Mouse (Mus musculus) kidney, embryonic 16.5 days (tissue): Measurements from ENCODE around the gene 2310007B03Rik. TPM values are rescaled to one million over a fixed set of nuclear protein-coding genes. Genes with fewer than 3 reads are reported as not detected.

Experiments used
- ATAC-seq: fragments of 200-750 bp; cut with Nextera tagmentation; 2 replicates; pipeline ENCODE4 v1.8.0; 2017; ENCODE audit warnings: moderate TSS enrichment; ENCODE audit not compliant: low FRiP score, low TSS enrichment
- H3K27ac ChIP-seq: fragments of 300-500 bp; sonication (generic); 2 replicates; pipeline ENCODE4 v1.5.1; 2014; ENCODE audit warnings: low read length
- H3K27me3 ChIP-seq: fragments of 300-500 bp; sonication (generic); 2 replicates; pipeline ENCODE4 v1.6.1; 2014; ENCODE audit warnings: low read length, control low read depth, mixed read lengths; ENCODE audit not compliant: insufficient read depth
- H3K36me3 ChIP-seq: fragments of 300-500 bp; sonication (generic); 2 replicates; pipeline ENCODE4 v1.6.1; 2014; ENCODE audit warnings: low read length, control low read depth, mixed read lengths; ENCODE audit not compliant: insufficient read depth
- H3K4me1 ChIP-seq: fragments of 300-500 bp; sonication (generic); 2 replicates; pipeline ENCODE4 v1.6.1; 2014; ENCODE audit warnings: low read length, control low read depth, mixed read lengths; ENCODE audit not compliant: insufficient read depth
- H3K4me2 ChIP-seq: fragments of 300-500 bp; sonication (generic); replicated peaks from 2 replicates; pipeline ENCODE4 v1.6.1; 2014; ENCODE audit warnings: low read depth, low read length
- H3K4me3 ChIP-seq: fragments of 300-500 bp; sonication (generic); 2 replicates; pipeline ENCODE4 v1.5.1; 2014; ENCODE audit warnings: mild to moderate bottlenecking, low read length
- H3K9ac ChIP-seq: fragments of 300-500 bp; sonication (generic); replicated peaks from 2 replicates; pipeline ENCODE4 v1.6.1; 2014; ENCODE audit warnings: low read length
- H3K9me3 ChIP-seq: fragments of 300-500 bp; sonication (generic); 2 replicates; pipeline ENCODE4 v1.6.1; 2016; ENCODE audit warnings: low read length, control low read depth
- WGBS: fragments of 180-500 bp; shearing (Covaris S2); extraction: QIAGEN DNeasy Blood & Tissue Kit; methylation state at CpG from one replicate; pipeline ENCODE4 v1.1.7; 2014; 5-methylcytosine and 5-hydroxymethylcytosine counted together
- polyA plus RNA-seq: library from polyadenylated mRNA; unstranded; fragments of >200 nt; fragmentation: Nextera tagmentation; extraction: Ambion mirVana; gene quantifications from 2 replicates; pipeline ENCODE4 v1.2.1, GENCODE M21; 2015

Gene 2310007B03Rik
- polyA plus RNA-seq, 1 experiment from 2014 or later, result 2.2 TPM

- no peaks in the 10 kb centered on the region for H3K36me3 ChIP-seq
- H3K9me3 ChIP-seq, result no peaks in the 10 kb centered on the region
- H3K4me2 ChIP-seq, result no peak overlapping the region
- H3K4me1 ChIP-seq, result peaks cover 8% of the 10 kb centered on the region; the same call in 1 of the 2 replicates
- no peak overlapping the region for H3K4me3 ChIP-seq
- WGBS, result 78% methylated on average over 10 of the region's 10 CpGs
- no peak overlapping the region for H3K9ac ChIP-seq
- H3K27ac ChIP-seq, result no peak overlapping the region
- H3K27me3 ChIP-seq, result no peaks in the 10 kb centered on the region
- no peak for ATAC-seq
Observed at GRCm38 (mm10) chr1:93161921-93162320, 1.2 kb upstream of the 2310007B03Rik start.

GRCm38 (mm10) chr1:93161350-93161749 is 602 bp upstream of the 2310007B03Rik start:
- no peak overlapping the region for H3K9ac ChIP-seq
- H3K9me3 ChIP-seq, result no peaks in the 10 kb centered on the region
- H3K27ac ChIP-seq, result no peak overlapping the region
- H3K4me3 ChIP-seq, result no peak overlapping the region
- no peaks in the 10 kb centered on the region for H3K36me3 ChIP-seq
- H3K4me2 ChIP-seq, result no peak overlapping the region
- no peaks in the 10 kb centered on the region for H3K27me3 ChIP-seq
- WGBS, result 76% methylated on average over 8 of the region's 8 CpGs
- peaks cover 8% of the 10 kb centered on the region; the same call in 1 of the 2 replicates for H3K4me1 ChIP-seq
- no peak for ATAC-seq

- WGBS, result 80% methylated on average over 21 of the region's 21 CpGs
- Histone ChIP-seq H3K36me3 (no peaks in the 10 kb centered on the region), H3K9me3 (no peaks in the 10 kb centered on the region), H3K4me3 (no peak overlapping the region), H3K27me3 (no peaks in the 10 kb centered on the region), H3K4me2 (no peak overlapping the region), H3K27ac (peak overlapping the region; percentile 40; the same call in 1 of the 2 replicates), H3K9ac (no peak overlapping the region), H3K4me1 (peaks cover 8% of the 10 kb centered on the region; the same call in 1 of the 2 replicates)
- no peak for ATAC-seq
Observed at GRCm38 (mm10) chr1:93159566-93160500, 915 bp downstream of the 2310007B03Rik start.

- no peak overlapping the region for H3K4me3 ChIP-seq
- no peak for ATAC-seq
- no peak overlapping the region for H3K9ac ChIP-seq
Observed at GRCm38 (mm10) chr1:93158916-93159315, 1.8 kb downstream of the 2310007B03Rik start.

GRCm38 (mm10) chr1:93157566-93157965 is 3.2 kb downstream of the 2310007B03Rik start:
- peaks cover 8% of the 10 kb centered on the region; the same call in 1 of the 2 replicates for H3K4me1 ChIP-seq
- no peak overlapping the region for H3K27ac ChIP-seq

More at GRCm38 (mm10) chr1:93158916-93159315, 1.8 kb downstream of the 2310007B03Rik start:
- Histone ChIP-seq H3K27me3 (no peaks in the 10 kb centered on the region), H3K27ac (no peak overlapping the region), H3K36me3 (no peaks in the 10 kb centered on the region), H3K4me2 (no peak overlapping the region), H3K9me3 (no peaks in the 10 kb centered on the region), H3K4me1 (peaks cover 8% of the 10 kb centered on the region; the same call in 1 of the 2 replicates)
- WGBS, result 67% methylated on average over 8 of the region's 8 CpGs

GRCm38 (mm10) chr1:93150907-93151661 is 9.7 kb downstream of the 2310007B03Rik start:
- Histone ChIP-seq H3K9me3 (no peaks in the 10 kb centered on the region), H3K27me3 (0 out of 2 replicates have a peak, but pooled peaks cover 6% of the 10 kb centered on the region), H3K4me1 (no peaks in the 10 kb centered on the region), H3K36me3 (no peaks in the 10 kb centered on the region), H3K4me2 (no peak overlapping the region), H3K4me3 (no peak overlapping the region), H3K9ac (no peak overlapping the region), H3K27ac (no peak overlapping the region)
- 72% methylated on average over 2 of the region's 2 CpGs for WGBS
- no peak for ATAC-seq

More at GRCm38 (mm10) chr1:93157566-93157965, 3.2 kb downstream of the 2310007B03Rik start:
- Histone ChIP-seq H3K4me3 (no peak overlapping the region), H3K36me3 (no peaks in the 10 kb centered on the region), H3K27me3 (no peaks in the 10 kb centered on the region), H3K4me2 (no peak overlapping the region), H3K9me3 (no peaks in the 10 kb centered on the region), H3K9ac (no peak overlapping the region)
- 76% methylated on average over 4 of the region's 4 CpGs for WGBS
- no peak for ATAC-seq

- WGBS, result 80% methylated on average over 9 of the region's 9 CpGs
- H3K9me3 ChIP-seq, result no peaks in the 10 kb centered on the region
Observed at GRCm38 (mm10) chr1:93144176-93144575, 16.6 kb downstream of the 2310007B03Rik start.

GRCm38 (mm10) chr1:93142871-93143270 is 17.9 kb downstream of the 2310007B03Rik start:
- Histone ChIP-seq H3K4me2 (no peak overlapping the region), H3K36me3 (no peaks in the 10 kb centered on the region), H3K27me3 (no peaks in the 10 kb centered on the region; the same call in 1 of the 2 replicates), H3K9me3 (no peaks in the 10 kb centered on the region), H3K4me1 (no peaks in the 10 kb centered on the region), H3K4me3 (no peak overlapping the region), H3K9ac (no peak overlapping the region), H3K27ac (no peak overlapping the region)
- ATAC-seq, result no peak
- 79% methylated on average over 1 of the region's 1 CpGs for WGBS

More at GRCm38 (mm10) chr1:93144176-93144575, 16.6 kb downstream of the 2310007B03Rik start:
- ATAC-seq, result no peak
- Histone ChIP-seq H3K27ac (no peak overlapping the region), H3K4me3 (no peak overlapping the region), H3K27me3 (peaks cover 3% of the 10 kb centered on the region; the same call in 1 of the 2 replicates), H3K4me2 (no peak overlapping the region), H3K36me3 (no peaks in the 10 kb centered on the region), H3K9ac (no peak overlapping the region), H3K4me1 (no peaks in the 10 kb centered on the region)

- H3K9me3 ChIP-seq, result no peaks in the 10 kb centered on the region
- 79% methylated on average over 7 of the region's 7 CpGs for WGBS
- no peak overlapping the region for H3K4me3 ChIP-seq
- H3K27ac ChIP-seq, result no peak overlapping the region
- no peak overlapping the region for H3K4me2 ChIP-seq
- no peaks in the 10 kb centered on the region for H3K36me3 ChIP-seq
- H3K9ac ChIP-seq, result no peak overlapping the region
- no peaks in the 10 kb centered on the region; the same call in 1 of the 2 replicates for H3K27me3 ChIP-seq
- no peaks in the 10 kb centered on the region for H3K4me1 ChIP-seq
- ATAC-seq, result no peak
Observed at GRCm38 (mm10) chr1:93139713-93140112, 21.0 kb downstream of the 2310007B03Rik start.
